Mouse (Mus musculus): ENCODE results near the gene H2al1b.
"Not testable (repeated sequence)": the region's sequence is repeated elsewhere in the genome, so short reads cannot be mapped to it uniquely, and the experiment has no call there.

H2al1b gene

GRCm38 (mm10) chrX:11302132-11302531, at the start of gene H2al1b:
TSS of gene H2al1b (plus strand) at chrX:11302432.
- DNase-seq (ENCODE audit: extremely low spot score, low read depth, low spot score): not testable (repeated sequence)

- no peak for DNase-seq (ENCODE audit: extremely low spot score, low read depth, low spot score)
Observed at GRCm38 (mm10) chrX:11254062-11254461, 48.2 kb upstream of the H2al1b start.

- DNase-seq (ENCODE audit: extremely low spot score, low read depth, low spot score): no peak
Observed at GRCm38 (mm10) chrX:11254521-11255207, 47.6 kb upstream of the H2al1b start.

- DNase-seq (ENCODE audit: extremely low spot score, low read depth, low spot score): no peak
Observed at GRCm38 (mm10) chrX:11255564-11256360, 46.5 kb upstream of the H2al1b start.

- no peak for DNase-seq (ENCODE audit: extremely low spot score, low read depth, low spot score)
Observed at GRCm38 (mm10) chrX:11264918-11265317, 37.3 kb upstream of the H2al1b start.

GRCm38 (mm10) chrX:11267791-11268190, 34.4 kb upstream of the H2al1b start:
- DNase-seq (ENCODE audit: extremely low spot score, low read depth, low spot score): no peak

GRCm38 (mm10) chrX:11269074-11269473, 33.2 kb upstream of the H2al1b start:
- no peak for DNase-seq (ENCODE audit: extremely low spot score, low read depth, low spot score)

GRCm38 (mm10) chrX:11273190-11273589, 29.0 kb upstream of the H2al1b start:
- DNase-seq (ENCODE audit: extremely low spot score, low read depth, low spot score): no peak

GRCm38 (mm10) chrX:11277083-11277482, 25.1 kb upstream of the H2al1b start:
- DNase-seq (ENCODE audit: extremely low spot score, low read depth, low spot score): no peak

GRCm38 (mm10) chrX:11280741-11281140, 21.5 kb upstream of the H2al1b start:
- DNase-seq (ENCODE audit: extremely low spot score, low read depth, low spot score): no peak

GRCm38 (mm10) chrX:11288306-11288882, 13.8 kb upstream of the H2al1b start:
- DNase-seq (ENCODE audit: extremely low spot score, low read depth, low spot score): no peak

GRCm38 (mm10) chrX:11289244-11289643, 13.0 kb upstream of the H2al1b start:
- DNase-seq (ENCODE audit: extremely low spot score, low read depth, low spot score): no peak

- not testable (repeated sequence) for DNase-seq (ENCODE audit: extremely low spot score, low read depth, low spot score)
Observed at GRCm38 (mm10) chrX:11298957-11299356, 3.3 kb upstream of the H2al1b start, which contains the start of gene H2al1a. TSS of gene H2al1a (plus strand) at chrX:11299257.

- not testable (repeated sequence) for DNase-seq (ENCODE audit: extremely low spot score, low read depth, low spot score)
Observed at GRCm38 (mm10) chrX:11305355-11305754, 3.1 kb downstream of the H2al1b start, which contains the start of gene H2al1c. TSS of gene H2al1c (plus strand) at chrX:11305655.

GRCm38 (mm10) chrX:11308524-11308923, 6.3 kb downstream of the H2al1b start, which contains the start of gene H2al1d:
TSS of gene H2al1d (plus strand) at chrX:11308824.
- not testable (repeated sequence) for DNase-seq (ENCODE audit: extremely low spot score, low read depth, low spot score)

GRCm38 (mm10) chrX:11311634-11312033, 9.4 kb downstream of the H2al1b start, which contains the start of gene H2al1e:
TSS of gene H2al1e (plus strand) at chrX:11311934.
- DNase-seq (ENCODE audit: extremely low spot score, low read depth, low spot score): not testable (repeated sequence)

- DNase-seq (ENCODE audit: extremely low spot score, low read depth, low spot score): not testable (repeated sequence)
Observed at GRCm38 (mm10) chrX:11314858-11315257, 12.6 kb downstream of the H2al1b start, which contains the start of gene H2al1f. TSS of gene H2al1f (plus strand) at chrX:11315158.

GRCm38 (mm10) chrX:11317956-11318355, 15.7 kb downstream of the H2al1b start, which contains the start of gene H2al1g:
TSS of gene H2al1g (plus strand) at chrX:11318256.
- DNase-seq (ENCODE audit: extremely low spot score, low read depth, low spot score): not testable (repeated sequence)

GRCm38 (mm10) chrX:11321192-11321591, 19.0 kb downstream of the H2al1b start, which contains the start of gene H2al1h:
TSS of gene H2al1h (plus strand) at chrX:11321492.
- DNase-seq (ENCODE audit: extremely low spot score, low read depth, low spot score): not testable (repeated sequence)

GRCm38 (mm10) chrX:11324359-11324758, 22.1 kb downstream of the H2al1b start, which contains the start of gene H2al1i:
TSS of gene H2al1i (plus strand) at chrX:11324659.
- not testable (repeated sequence) for DNase-seq (ENCODE audit: extremely low spot score, low read depth, low spot score)

GRCm38 (mm10) chrX:11327522-11327921, 25.3 kb downstream of the H2al1b start, which contains the start of gene H2al1j:
TSS of gene H2al1j (plus strand) at chrX:11327822.
- DNase-seq (ENCODE audit: extremely low spot score, low read depth, low spot score): not testable (repeated sequence)
